Mouse (Mus musculus): ENCODE measurements around the gene Agk. TPM values are rescaled to one million over a fixed set of nuclear protein-coding genes. Genes with fewer than 3 reads are reported as not detected.

The Agk gene
- polyA plus RNA-seq (2014; fragmentation: Illumina TruSeq; extraction: RNeasy Lipid Tissue Mini Kit (QIAGEN cat#74804)) = 21.0 TPM

DNA sequence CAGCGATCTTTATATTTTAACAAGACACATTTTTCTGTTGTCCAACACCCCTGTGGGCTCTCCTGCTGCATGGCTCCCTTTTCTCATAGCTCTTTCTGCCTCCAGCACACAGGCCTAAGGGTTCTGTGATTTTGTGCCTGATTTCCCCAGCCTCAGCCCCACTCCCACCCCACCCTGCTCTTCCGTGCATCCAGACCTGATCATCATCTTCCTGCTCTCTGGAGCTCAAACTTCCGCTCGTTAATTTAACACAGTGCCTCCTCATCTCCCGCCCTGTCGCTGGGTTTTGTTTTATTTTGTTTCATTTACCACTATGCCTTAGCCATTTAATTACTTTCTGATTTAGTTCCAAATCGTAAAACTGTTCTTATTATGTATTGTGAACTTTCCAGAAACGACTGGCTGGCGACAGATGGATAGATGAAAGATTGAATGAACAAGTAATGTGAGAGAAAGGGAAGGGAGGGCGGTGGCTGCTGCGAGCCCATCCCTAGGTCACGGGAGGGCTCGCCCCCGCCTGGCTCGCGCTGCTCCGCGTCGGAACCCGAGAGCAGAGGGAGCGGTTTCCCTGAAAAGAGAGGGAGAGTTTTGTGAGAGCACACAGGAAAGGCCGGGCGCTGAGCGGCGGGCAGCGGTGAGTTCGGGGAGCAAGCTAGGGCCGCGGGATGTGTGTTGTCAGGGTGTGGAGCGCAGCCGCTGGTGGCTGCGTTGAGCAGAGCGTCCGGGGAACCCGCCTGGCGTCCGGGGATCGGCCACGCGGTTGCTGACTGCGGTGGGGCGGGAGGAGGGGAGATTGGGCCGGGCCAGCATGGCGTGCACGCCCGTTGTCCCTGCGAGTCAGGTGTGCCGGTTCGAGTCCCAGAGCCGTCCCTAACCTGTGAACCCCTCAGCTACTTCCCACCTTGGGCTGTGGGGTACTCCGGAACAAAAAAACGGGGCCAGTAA, at the start of gene Agk:
TSS of gene Agk (plus strand) at position 276 of the 945 bp plus-strand sequence.

DNA sequence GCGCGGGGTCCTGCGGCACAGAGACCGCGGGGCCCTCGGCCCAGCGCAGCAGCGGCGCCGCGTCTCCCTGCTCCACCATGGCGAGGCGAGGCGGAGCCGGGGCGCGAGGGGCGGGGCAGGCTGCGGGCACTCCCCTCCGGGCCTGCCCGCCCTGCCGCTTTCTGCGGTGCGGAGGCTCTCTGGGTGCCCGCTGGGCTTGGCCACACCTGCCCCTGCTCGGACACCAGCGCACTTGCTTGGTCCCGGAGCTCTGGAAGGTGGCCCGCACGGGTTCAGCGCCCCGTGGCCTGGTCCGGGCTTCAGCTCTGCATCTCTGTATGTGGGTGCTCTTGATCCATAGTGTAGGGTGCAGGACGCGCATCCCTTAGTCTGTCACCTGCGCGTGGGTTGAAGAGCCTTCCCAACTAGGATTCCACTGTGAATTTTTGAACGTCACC, 111.1 kb downstream of the Agk start, which contains the start of gene E330009J07Rik:
TSS of gene E330009J07Rik (minus strand) at position 89 of the 437 bp plus-strand sequence.

DNA sequence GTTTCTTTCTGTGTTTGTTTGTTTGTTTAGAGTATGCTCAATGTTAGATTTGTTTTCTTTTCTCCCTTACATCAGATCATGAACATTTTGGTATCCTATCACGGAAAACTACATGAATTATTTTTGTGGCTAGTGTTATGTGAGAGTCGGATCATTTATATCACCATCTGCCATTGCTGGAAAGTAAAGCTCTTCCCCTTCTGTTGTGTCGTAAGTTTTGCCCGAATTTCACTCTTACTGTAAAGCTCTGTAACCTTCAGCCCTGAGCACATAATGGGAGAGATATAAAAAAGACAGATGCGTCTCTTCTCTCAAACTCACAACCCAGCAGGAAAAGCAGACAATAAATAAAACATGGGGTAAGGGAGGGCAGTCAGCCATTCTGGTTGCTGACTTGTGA, 114.0 kb downstream of the Agk start, which contains the start of gene Wee2:
TSS of gene Wee2 (plus strand) at position 153 of the 400 bp plus-strand sequence.

Other genes with a start within 250 kb of the Agk start
- 18.1 TPM for gene E330009J07Rik, start 111.0 kb downstream of the Agk start, polyA plus RNA-seq (2014; fragmentation: Illumina TruSeq; extraction: RNeasy Lipid Tissue Mini Kit (QIAGEN cat#74804))
- gene Wee2, start 113.9 kb downstream of the Agk start, polyA plus RNA-seq (2014; fragmentation: Illumina TruSeq; extraction: RNeasy Lipid Tissue Mini Kit (QIAGEN cat#74804)) = 12.3 TPM
- 117 TPM for gene Ssbp1, start 146.2 kb downstream of the Agk start, polyA plus RNA-seq (2014; fragmentation: Illumina TruSeq; extraction: RNeasy Lipid Tissue Mini Kit (QIAGEN cat#74804))
- not detected for gene Tas2r137, start 166.1 kb downstream of the Agk start, polyA plus RNA-seq (2014; fragmentation: Illumina TruSeq; extraction: RNeasy Lipid Tissue Mini Kit (QIAGEN cat#74804))
- gene Tas2r108, start 168.4 kb downstream of the Agk start, polyA plus RNA-seq (2014; fragmentation: Illumina TruSeq; extraction: RNeasy Lipid Tissue Mini Kit (QIAGEN cat#74804)) = not detected
- not detected for gene Prss37, start 194.3 kb downstream of the Agk start, polyA plus RNA-seq (2014; fragmentation: Illumina TruSeq; extraction: RNeasy Lipid Tissue Mini Kit (QIAGEN cat#74804))
- not detected for gene Olfr461, start 229.9 kb downstream of the Agk start, polyA plus RNA-seq (2014; fragmentation: Illumina TruSeq; extraction: RNeasy Lipid Tissue Mini Kit (QIAGEN cat#74804))
- gene Olfr460, start 244.3 kb downstream of the Agk start, polyA plus RNA-seq (2014; fragmentation: Illumina TruSeq; extraction: RNeasy Lipid Tissue Mini Kit (QIAGEN cat#74804)) = not detected